Mouse (Mus musculus) myocyte (in vitro differentiated cells): Measurements from ENCODE around the gene Krtap29-1.

Experiments used
- MAX ChIP-seq: IDR thresholded peaks from one replicate; pipeline ENCODE4 v1.6.1; 2011; ENCODE audit warnings: low read depth, mild to moderate bottlenecking, control low read depth
- POLR2A ChIP-seq: IDR thresholded peaks from one replicate; pipeline ENCODE4 v1.6.1; 2011; ENCODE audit warnings: low read depth, mild to moderate bottlenecking, control low read depth, moderate library complexity; ENCODE audit not compliant: insufficient read length

DNA sequence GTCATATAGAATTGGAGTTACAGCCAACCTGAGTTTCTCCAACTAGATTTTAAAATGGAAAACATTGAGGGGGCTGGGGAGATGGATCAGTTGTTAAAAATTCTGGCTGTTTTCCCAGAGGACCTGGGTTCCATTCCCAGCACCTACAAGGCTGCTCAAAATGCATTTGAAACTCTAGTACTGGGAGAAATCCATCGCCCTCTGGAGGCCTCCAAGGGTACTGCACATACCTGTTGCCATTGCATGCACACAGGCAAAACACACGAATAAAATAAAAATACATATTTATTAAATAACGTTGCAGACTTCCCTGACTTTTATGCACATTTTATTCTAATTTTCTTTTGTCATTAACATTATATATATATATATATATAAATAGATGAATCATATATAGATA lies 27.8 kb upstream of the Krtap29-1 start:
- TF ChIP-seq POLR2A (no peak), MAX (no peak)
